Mouse (Mus musculus): Measurements from ENCODE around the gene Ccdc24. TPM values are rescaled to one million over a fixed set of nuclear protein-coding genes. Genes with fewer than 3 reads are reported as not detected.

The Ccdc24 gene
- total RNA-seq, 2 experiments from 2014 or later, result 0.13 to 0.39 TPM

- intact Hi-C loops (cut with DNase I), result loop anchor here (5.0 kb wide), 1 partner anchor 54 kb away; no protein-coding TSS in a partner anchor
- no peak for DNase-seq (ENCODE audit: low spot score)
Measured at GRCm38 (mm10) chr4:117866083-117866482, 6.3 kb downstream of the Ccdc24 start.

- intact Hi-C loops (cut with DNase I), result no loop called here
- no peak for DNase-seq (ENCODE audit: low spot score)
Measured at GRCm38 (mm10) chr4:117862823-117863222, 9.5 kb downstream of the Ccdc24 start.

GRCm38 (mm10) chr4:117860570-117860969 lies 11.8 kb downstream of the Ccdc24 start:
- intact Hi-C loops (cut with DNase I), result no loop called here
- DNase-seq (ENCODE audit: low spot score), result no peak

- DNase-seq (ENCODE audit: low spot score), result no peak
- intact Hi-C loops (cut with DNase I), result loop anchor here (2.0 kb wide), 1 partner anchor 30 kb away; no protein-coding TSS in a partner anchor
Measured at GRCm38 (mm10) chr4:117858794-117859193, 13.6 kb downstream of the Ccdc24 start.

- no peak for DNase-seq (ENCODE audit: low spot score)
- intact Hi-C loops (cut with DNase I), result no loop called here
Measured at GRCm38 (mm10) chr4:117855146-117855545, 17.2 kb downstream of the Ccdc24 start.

- DNase-seq (ENCODE audit: low spot score), result no peak
- intact Hi-C loops (cut with DNase I), result no loop called here
Measured at GRCm38 (mm10) chr4:117852152-117852868, 20.0 kb downstream of the Ccdc24 start.

GRCm38 (mm10) chr4:117850871-117851270 lies 21.5 kb downstream of the Ccdc24 start:
- DNase-seq (ENCODE audit: low spot score), result peak; percentile 62
- intact Hi-C loops (cut with DNase I), result no loop called here

GRCm38 (mm10) chr4:117850176-117850575 lies 22.2 kb downstream of the Ccdc24 start:
- intact Hi-C loops (cut with DNase I), result no loop called here
- no peak for DNase-seq (ENCODE audit: low spot score)

GRCm38 (mm10) chr4:117849506-117849905 lies 22.9 kb downstream of the Ccdc24 start:
- no peak for DNase-seq (ENCODE audit: low spot score)
- intact Hi-C loops (cut with DNase I), result no loop called here

- no peak for DNase-seq (ENCODE audit: low spot score)
- intact Hi-C loops (cut with DNase I), result no loop called here
Measured at GRCm38 (mm10) chr4:117849063-117849462, 23.3 kb downstream of the Ccdc24 start.

- intact Hi-C loops (cut with DNase I), result no loop called here
- DNase-seq (ENCODE audit: low spot score), result no peak
Measured at GRCm38 (mm10) chr4:117847011-117847410, 25.3 kb downstream of the Ccdc24 start.

GRCm38 (mm10) chr4:117846261-117846660 lies 26.1 kb downstream of the Ccdc24 start:
- DNase-seq (ENCODE audit: low spot score), result no peak
- intact Hi-C loops (cut with DNase I), result no loop called here

GRCm38 (mm10) chr4:117845316-117845715 lies 27.0 kb downstream of the Ccdc24 start:
- intact Hi-C loops (cut with DNase I), result no loop called here
- DNase-seq (ENCODE audit: low spot score), result no peak

GRCm38 (mm10) chr4:117844467-117844866 lies 27.9 kb downstream of the Ccdc24 start:
- no peak for DNase-seq (ENCODE audit: low spot score)
- intact Hi-C loops (cut with DNase I), result no loop called here

- DNase-seq (ENCODE audit: low spot score), result no peak
- intact Hi-C loops (cut with DNase I), result no loop called here
Measured at GRCm38 (mm10) chr4:117843101-117843500, 29.3 kb downstream of the Ccdc24 start.

- no peak for DNase-seq (ENCODE audit: low spot score)
- intact Hi-C loops (cut with DNase I), result no loop called here
Measured at GRCm38 (mm10) chr4:117841566-117841965, 30.8 kb downstream of the Ccdc24 start.

- intact Hi-C loops (cut with DNase I), result no loop called here
Measured at GRCm38 (mm10) chr4:117840821-117841220, 31.5 kb downstream of the Ccdc24 start.

GRCm38 (mm10) chr4:117839366-117839765 lies 33.0 kb downstream of the Ccdc24 start:
- no peak for DNase-seq (ENCODE audit: low spot score)
- intact Hi-C loops (cut with DNase I), result no loop called here

More at GRCm38 (mm10) chr4:117840821-117841220, 31.5 kb downstream of the Ccdc24 start:
- no peak for DNase-seq (ENCODE audit: low spot score)

GRCm38 (mm10) chr4:117837271-117837670 lies 35.1 kb downstream of the Ccdc24 start:
- DNase-seq (ENCODE audit: low spot score), result no peak
- intact Hi-C loops (cut with DNase I), result no loop called here

GRCm38 (mm10) chr4:117836204-117836767 lies 36.1 kb downstream of the Ccdc24 start:
- intact Hi-C loops (cut with DNase I), result no loop called here
- DNase-seq (ENCODE audit: low spot score), result peak; percentile 77

GRCm38 (mm10) chr4:117835531-117836111 lies 36.7 kb downstream of the Ccdc24 start:
- intact Hi-C loops (cut with DNase I), result no loop called here

More at GRCm38 (mm10) chr4:117835531-117836111, 36.7 kb downstream of the Ccdc24 start:
- no peak for DNase-seq (ENCODE audit: low spot score)

Data from heart, postnatal 25 days (tissue).